Mouse (Mus musculus): ENCODE measurements around the gene Slc26a8. TPM values are rescaled to one million over a fixed set of nuclear protein-coding genes. Genes with fewer than 3 reads are reported as not detected.

Gene Slc26a8
- polyA plus RNA-seq, 1 experiment from 2014 or later = 0.78 TPM

DNA sequence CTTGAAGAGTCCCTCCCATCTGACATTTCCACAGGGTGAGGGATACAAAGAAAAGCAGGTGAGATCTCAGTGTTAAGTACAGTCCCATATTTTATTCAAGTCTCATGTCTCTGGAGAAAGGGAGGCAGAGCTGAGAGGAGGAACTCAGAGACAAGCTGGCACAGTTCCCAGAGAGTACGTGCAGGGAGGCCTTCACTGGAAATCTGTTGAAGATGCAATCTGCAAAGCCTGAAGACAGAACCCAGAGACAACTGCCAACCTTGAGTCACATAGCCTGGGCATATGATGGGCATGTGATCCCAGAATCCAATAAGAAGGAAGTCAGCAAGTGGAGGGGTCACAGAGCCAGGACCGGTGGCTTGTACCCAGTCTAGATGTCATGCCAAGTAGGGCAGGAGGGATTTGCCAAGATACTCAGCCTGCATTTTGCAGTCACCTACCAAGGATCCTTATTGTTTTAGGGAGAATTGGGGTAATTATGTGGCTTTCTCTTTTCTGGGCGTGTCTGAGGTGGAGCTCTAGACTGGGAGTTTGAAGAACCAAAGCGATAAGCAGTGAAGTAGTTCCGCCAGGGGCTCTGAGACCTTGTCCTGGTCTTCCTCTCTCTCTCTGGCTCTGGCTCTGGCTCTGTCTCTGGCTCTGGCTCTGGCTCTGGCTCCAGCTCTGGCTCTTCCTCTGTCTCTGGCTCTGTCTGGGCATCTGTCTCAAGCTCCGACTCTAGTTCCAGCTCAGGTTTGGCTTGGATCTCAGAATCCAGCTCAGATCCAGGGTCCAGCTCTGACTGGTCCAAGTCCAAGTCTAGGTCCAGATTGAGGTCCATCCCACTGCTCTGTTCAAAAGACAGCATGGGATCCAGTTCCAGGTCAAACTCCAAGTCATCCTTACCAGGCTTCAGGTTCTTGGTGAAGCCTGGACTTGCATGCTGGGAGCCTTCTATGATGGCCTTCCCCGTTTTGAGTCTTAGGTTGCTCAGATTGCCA is 52.0 kb downstream of the Slc26a8 start:
- Histone ChIP-seq H3K9me3 (no peaks in the 10 kb centered on the region), H3K9ac (replicated peaks) (no peak overlapping the region), H3K4me1 (replicated peaks) (peaks cover 8% of the 10 kb centered on the region), H3K36me3 (no peaks in the 10 kb centered on the region), H3K4me3 (replicated peaks) (no peak overlapping the region), H3K4me2 (no peak overlapping the region), H3K27ac (no peak overlapping the region), H3K27me3 (no peaks in the 10 kb centered on the region)
- 88% methylated on average over 7 of the region's 7 CpGs for WGBS
- ATAC-seq (ENCODE audit: insufficient number of reproducible peaks, insufficient read depth, low FRiP score, low TSS enrichment, low read depth) = no peak

DNA sequence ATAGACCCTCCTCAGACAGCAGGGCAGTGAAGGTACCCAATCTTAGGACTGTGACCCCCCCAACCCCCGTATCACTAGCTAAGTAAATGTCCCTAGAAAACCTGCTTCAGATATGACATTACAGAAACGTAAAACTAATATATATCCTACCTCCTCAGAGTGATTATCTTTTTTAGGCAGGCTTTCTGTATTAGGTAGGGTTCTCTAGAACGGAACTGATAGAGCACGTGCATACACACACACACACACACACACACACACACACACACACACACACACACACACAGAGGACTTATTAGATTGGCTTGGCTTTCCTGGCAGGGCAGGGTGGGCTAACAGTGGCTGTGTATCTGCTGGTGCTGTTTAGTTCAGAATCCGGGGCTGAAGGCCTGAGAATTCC is 54.2 kb downstream of the Slc26a8 start:
- no peaks in the 10 kb centered on the region for H3K4me1 ChIP-seq (replicated peaks)
- H3K9me3 ChIP-seq = no peaks in the 10 kb centered on the region
- H3K9ac ChIP-seq (replicated peaks) = no peak overlapping the region
- H3K4me3 ChIP-seq (replicated peaks) = no peak overlapping the region
- no peak overlapping the region for H3K27ac ChIP-seq
- no peaks in the 10 kb centered on the region for H3K36me3 ChIP-seq
- WGBS = 83% methylated on average over 5 of the region's 5 CpGs
- H3K27me3 ChIP-seq = no peaks in the 10 kb centered on the region
- no peak for ATAC-seq (ENCODE audit: insufficient number of reproducible peaks, insufficient read depth, low FRiP score, low TSS enrichment, low read depth)
- no peak overlapping the region for H3K4me2 ChIP-seq

- no peaks in the 10 kb centered on the region for H3K36me3 ChIP-seq
- no peak overlapping the region for H3K4me3 ChIP-seq (replicated peaks)
- no peak overlapping the region for H3K4me2 ChIP-seq
- no peaks in the 10 kb centered on the region for H3K27me3 ChIP-seq
- ATAC-seq (ENCODE audit: insufficient number of reproducible peaks, insufficient read depth, low FRiP score, low TSS enrichment, low read depth) = no peak
- no peak overlapping the region for H3K9ac ChIP-seq (replicated peaks)
- H3K9me3 ChIP-seq = no peaks in the 10 kb centered on the region
- WGBS = 41% methylated on average over 3 of the region's 3 CpGs
- H3K27ac ChIP-seq = no peak overlapping the region
- no peaks in the 10 kb centered on the region; the same call in 1 of the 2 replicates for H3K4me1 ChIP-seq (replicated peaks)
Observed at GRCm38 (mm10) chr17:28629125-28629524, 60.9 kb downstream of the Slc26a8 start.

DNA sequence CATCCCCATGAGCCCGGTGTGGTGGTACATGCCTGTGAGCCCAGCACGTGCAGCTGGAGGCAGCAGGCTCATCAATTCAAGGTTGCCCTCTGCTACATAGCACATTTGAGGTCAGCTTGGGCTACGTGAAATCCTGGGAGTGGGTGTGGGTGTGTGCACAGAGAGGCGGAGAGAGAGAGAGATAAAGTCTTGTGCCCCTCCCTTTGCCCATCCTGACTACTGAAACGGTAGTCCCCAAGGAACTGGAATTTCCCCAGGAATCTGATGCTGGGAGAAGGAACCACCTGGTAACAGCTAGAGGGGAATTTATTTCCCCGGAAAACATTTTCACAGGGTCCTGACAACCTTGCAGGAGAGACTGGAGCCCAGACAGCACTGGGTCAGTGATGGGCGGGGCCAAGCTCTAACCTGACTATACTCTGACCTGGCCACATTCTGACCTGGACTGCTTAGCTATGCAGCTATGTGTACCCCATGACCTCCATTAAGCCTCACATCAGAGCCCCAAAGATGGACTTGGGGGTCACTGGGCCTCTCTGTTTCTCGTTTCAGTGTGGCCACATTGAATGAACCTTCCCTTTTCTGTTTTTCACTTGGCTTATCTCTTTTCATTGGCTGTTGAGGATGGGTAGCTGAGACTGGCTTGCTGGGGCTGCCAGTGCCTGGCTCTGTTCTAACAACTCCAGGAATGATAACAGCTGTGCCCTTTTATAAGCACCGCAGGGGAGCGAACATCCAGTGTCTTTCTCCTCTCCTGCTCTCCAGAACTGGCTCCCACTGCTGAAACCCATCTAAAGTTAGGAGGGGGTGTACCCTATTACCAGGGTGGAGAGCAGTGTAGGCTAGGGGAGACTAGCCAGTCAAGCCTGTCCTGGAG is 61.5 kb downstream of the Slc26a8 start:
- H3K4me2 ChIP-seq = no peak overlapping the region
- no peak overlapping the region for H3K27ac ChIP-seq
- no peaks in the 10 kb centered on the region for H3K27me3 ChIP-seq
- no peaks in the 10 kb centered on the region for H3K36me3 ChIP-seq
- no peaks in the 10 kb centered on the region for H3K9me3 ChIP-seq
- no peak for ATAC-seq (ENCODE audit: insufficient number of reproducible peaks, insufficient read depth, low FRiP score, low TSS enrichment, low read depth)
- H3K4me3 ChIP-seq (replicated peaks) = no peak overlapping the region
- no peaks in the 10 kb centered on the region; the same call in 1 of the 2 replicates for H3K4me1 ChIP-seq (replicated peaks)
- WGBS = 55% methylated on average over 10 of the region's 10 CpGs
- H3K9ac ChIP-seq (replicated peaks) = no peak overlapping the region

DNA sequence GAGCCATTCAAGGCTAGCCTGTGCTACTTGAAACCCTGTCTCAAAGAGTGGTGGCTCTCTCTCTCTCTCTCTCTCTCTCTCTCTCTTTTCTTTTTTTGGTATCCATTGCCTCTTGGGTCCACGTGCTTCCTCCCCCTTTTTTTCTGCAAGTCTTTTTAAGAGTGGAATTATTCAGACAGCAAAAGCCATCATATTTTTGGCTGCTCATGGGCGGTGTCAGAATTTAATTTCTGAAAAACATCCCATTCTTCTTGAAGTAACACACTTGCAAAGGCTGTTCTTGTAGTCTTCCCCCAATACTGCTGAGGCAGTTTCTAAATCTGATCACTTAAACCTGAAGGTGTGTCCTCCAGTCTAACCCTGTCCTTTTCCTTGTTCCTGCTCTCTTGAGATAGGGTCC is 63.1 kb downstream of the Slc26a8 start:
- 86% methylated on average over 2 of the region's 2 CpGs for WGBS
- no peaks in the 10 kb centered on the region for H3K9me3 ChIP-seq
- no peak overlapping the region for H3K27ac ChIP-seq
- no peak overlapping the region for H3K4me3 ChIP-seq (replicated peaks)
- ATAC-seq (ENCODE audit: insufficient number of reproducible peaks, insufficient read depth, low FRiP score, low TSS enrichment, low read depth) = no peak
- H3K4me1 ChIP-seq (replicated peaks) = peaks cover 3% of the 10 kb centered on the region; the same call in 1 of the 2 replicates
- no peaks in the 10 kb centered on the region for H3K27me3 ChIP-seq
- no peak overlapping the region for H3K9ac ChIP-seq (replicated peaks)
- no peaks in the 10 kb centered on the region for H3K36me3 ChIP-seq
- no peak overlapping the region for H3K4me2 ChIP-seq

DNA sequence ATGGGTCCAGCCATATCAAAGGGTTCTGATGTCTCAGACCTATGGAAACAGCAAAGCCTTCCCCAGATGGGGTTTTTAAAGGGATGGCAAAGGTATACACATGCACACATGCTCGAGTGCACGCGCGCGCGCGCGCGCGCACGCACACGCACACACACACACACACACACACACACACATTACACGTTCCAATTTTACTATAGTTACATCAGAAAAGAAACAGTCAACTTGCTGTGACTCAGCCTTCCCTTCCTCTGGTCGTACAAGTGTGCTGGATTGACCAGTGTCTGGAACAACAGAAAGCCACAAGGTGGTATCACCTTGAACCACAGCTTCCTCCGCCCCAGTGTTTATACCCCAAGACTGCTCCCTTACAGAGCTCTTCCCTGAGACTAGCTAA is 64.7 kb downstream of the Slc26a8 start:
- no peak overlapping the region for H3K4me2 ChIP-seq
- H3K9me3 ChIP-seq = no peaks in the 10 kb centered on the region
- peaks cover 12% of the 10 kb centered on the region for H3K4me1 ChIP-seq (replicated peaks)
- H3K4me3 ChIP-seq (replicated peaks) = no peak overlapping the region
- no peak for ATAC-seq (ENCODE audit: insufficient number of reproducible peaks, insufficient read depth, low FRiP score, low TSS enrichment, low read depth)
- peaks cover 4% of the 10 kb centered on the region; the same call in 1 of the 2 replicates for H3K36me3 ChIP-seq
- WGBS = 93% methylated on average over 15 of the region's 15 CpGs
- no peak overlapping the region for H3K27ac ChIP-seq
- H3K9ac ChIP-seq (replicated peaks) = no peak overlapping the region
- no peaks in the 10 kb centered on the region for H3K27me3 ChIP-seq

DNA sequence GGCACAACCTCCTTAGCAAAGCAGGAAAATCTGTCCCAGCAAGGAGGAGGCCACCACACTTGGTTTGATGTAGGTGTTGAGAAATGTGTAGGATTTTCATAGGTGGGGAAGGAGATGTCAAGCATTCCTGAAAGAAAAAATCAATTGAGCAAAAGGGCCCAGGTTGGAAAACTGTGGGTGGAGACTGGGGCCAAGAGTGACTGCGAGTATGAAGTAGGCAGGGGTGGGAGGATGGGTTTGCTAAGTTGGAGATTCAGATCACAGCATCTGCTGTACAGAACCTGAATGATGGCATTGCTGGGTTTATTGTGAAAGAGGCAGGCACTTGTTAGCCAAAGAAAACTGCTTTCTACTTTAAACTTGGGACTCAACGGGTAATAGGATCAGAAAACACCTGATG is 65.2 kb downstream of the Slc26a8 start:
- Histone ChIP-seq H3K27ac (no peak overlapping the region), H3K4me2 (no peak overlapping the region), H3K4me1 (replicated peaks) (peaks cover 16% of the 10 kb centered on the region), H3K9ac (replicated peaks) (no peak overlapping the region), H3K36me3 (peaks cover 8% of the 10 kb centered on the region), H3K4me3 (replicated peaks) (no peak overlapping the region), H3K27me3 (no peaks in the 10 kb centered on the region), H3K9me3 (no peaks in the 10 kb centered on the region)
- WGBS = 69% methylated on average over 2 of the region's 2 CpGs
- no peak for ATAC-seq (ENCODE audit: insufficient number of reproducible peaks, insufficient read depth, low FRiP score, low TSS enrichment, low read depth)

GRCm38 (mm10) chr17:28622300-28622759 is 67.7 kb downstream of the Slc26a8 start, which contains the start of gene Srpk1:
Srpk1 (minus strand) TSS chr17:28622709.
- WGBS = under 1% methylated on average over 39 of the region's 53 CpGs
- Histone ChIP-seq H3K36me3 (peaks cover 33% of the 10 kb centered on the region), H3K4me3 (replicated peaks) (peak within 1 kb of the TSS; percentile 99), H3K9me3 (no peaks in the 10 kb centered on the region), H3K4me2 (peak within 1 kb of the TSS; percentile 87), H3K27me3 (no peaks in the 10 kb centered on the region), H3K9ac (replicated peaks) (peak within 1 kb of the TSS; percentile 97), H3K27ac (peak within 1 kb of the TSS; percentile 91), H3K4me1 (replicated peaks) (peaks cover 20% of the 10 kb centered on the region)
- ATAC-seq (ENCODE audit: insufficient number of reproducible peaks, insufficient read depth, low FRiP score, low TSS enrichment, low read depth) = peak; percentile 87

DNA sequence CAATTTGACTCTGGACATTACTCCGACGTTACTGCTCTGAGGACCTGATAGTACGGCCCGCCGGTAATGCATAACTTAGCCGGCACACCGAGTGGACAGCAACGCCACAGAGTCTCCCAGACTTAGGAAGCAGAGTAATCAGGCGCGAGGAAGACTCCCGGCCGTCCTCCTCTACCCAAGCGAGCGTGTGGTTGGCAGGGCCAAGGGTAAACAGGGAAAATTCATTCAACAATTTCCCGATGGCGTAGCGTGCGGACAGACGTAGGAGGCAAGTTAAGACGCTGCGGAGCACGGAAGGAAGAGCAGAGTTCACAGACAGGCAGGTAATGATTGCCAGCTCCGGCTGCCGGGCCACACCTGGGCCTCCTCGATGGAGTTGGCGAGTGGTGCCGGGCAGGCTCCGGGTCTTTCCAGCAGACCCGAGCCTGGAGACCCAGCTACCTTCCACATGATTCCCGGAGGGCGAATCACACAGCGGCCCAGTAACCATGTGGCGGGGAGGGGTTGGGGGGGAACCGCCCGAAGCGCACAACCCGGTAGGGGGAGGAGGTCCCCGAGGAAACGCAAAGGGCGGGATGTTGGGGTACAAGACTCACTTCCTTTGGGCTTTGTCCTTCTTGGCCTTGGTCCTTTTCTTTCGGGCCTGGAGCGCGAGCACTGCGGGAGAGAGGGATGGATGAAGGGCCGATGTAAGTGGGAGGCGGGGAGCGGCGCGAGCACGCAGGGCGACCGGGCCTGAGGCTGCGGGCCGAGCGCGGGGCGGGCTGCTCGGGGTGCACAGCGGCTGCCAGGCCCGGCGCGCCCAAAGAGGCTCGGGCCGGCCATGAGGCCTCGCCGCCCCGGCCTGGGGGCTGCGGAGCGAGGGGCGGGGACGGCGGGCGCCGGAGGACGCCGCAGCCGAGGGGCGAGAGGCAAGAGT is 68.4 kb downstream of the Slc26a8 start:
- H3K27me3 ChIP-seq = no peaks in the 10 kb centered on the region
- H3K9me3 ChIP-seq = no peaks in the 10 kb centered on the region
- H3K27ac ChIP-seq = peak overlapping the region; percentile 91
- under 1% methylated on average over 68 of the region's 78 CpGs for WGBS
- peak overlapping the region; percentile 97 for H3K9ac ChIP-seq (replicated peaks)
- peaks cover 33% of the 10 kb centered on the region for H3K36me3 ChIP-seq
- H3K4me1 ChIP-seq (replicated peaks) = peaks cover 20% of the 10 kb centered on the region
- peak; percentile 70 for ATAC-seq (ENCODE audit: insufficient number of reproducible peaks, insufficient read depth, low FRiP score, low TSS enrichment, low read depth)
- peak overlapping the region; percentile 99 for H3K4me3 ChIP-seq (replicated peaks)
- peak overlapping the region; percentile 87 for H3K4me2 ChIP-seq

- H3K4me1 ChIP-seq (replicated peaks) = peaks cover 20% of the 10 kb centered on the region
- WGBS = 90% methylated on average over 1 of the region's 1 CpGs
- no peaks in the 10 kb centered on the region for H3K9me3 ChIP-seq
- H3K4me2 ChIP-seq = no peak overlapping the region
- no peaks in the 10 kb centered on the region for H3K27me3 ChIP-seq
- H3K27ac ChIP-seq = no peak overlapping the region
- no peak for ATAC-seq (ENCODE audit: insufficient number of reproducible peaks, insufficient read depth, low FRiP score, low TSS enrichment, low read depth)
- no peak overlapping the region for H3K4me3 ChIP-seq (replicated peaks)
- H3K9ac ChIP-seq (replicated peaks) = no peak overlapping the region
- H3K36me3 ChIP-seq = peaks cover 51% of the 10 kb centered on the region
Observed at GRCm38 (mm10) chr17:28618775-28619174, 71.3 kb downstream of the Slc26a8 start.
